Mouse (Mus musculus) stomach, postnatal 0 days (tissue): ENCODE results near the gene Otoa. TPM values are rescaled to one million over a fixed set of nuclear protein-coding genes. Genes with fewer than 3 reads are reported as not detected.
A peak's percentile ranks its signal among the peaks of the same experiment; 100 is the strongest.

Experiments
- ATAC-seq: fragments of 200-750 bp; cut with Nextera tagmentation; 2 replicates; pipeline ENCODE4 v1.8.0; 2017; ENCODE audit not compliant: low FRiP score, low TSS enrichment
- DNase-seq: peaks from one replicate; pipeline ENCODE4 v3.0.0-alpha.2; 2016; ENCODE audit warnings: low spot score
- H3K27ac ChIP-seq: fragments of 300-500 bp; sonication (generic); replicated peaks from 2 replicates; pipeline ENCODE4 v1.5.1; 2014; ENCODE audit warnings: mild to moderate bottlenecking, control low read depth
- H3K27me3 ChIP-seq: fragments of 300-500 bp; sonication (generic); 2 replicates; pipeline ENCODE4 v1.6.1; 2014; ENCODE audit warnings: low read length; ENCODE audit not compliant: control insufficient read depth, insufficient read depth
- H3K36me3 ChIP-seq: fragments of 300-500 bp; sonication (generic); 2 replicates; pipeline ENCODE4 v1.6.1; 2014; ENCODE audit warnings: low read length, mixed read lengths; ENCODE audit not compliant: control insufficient read depth, insufficient read depth
- H3K4me1 ChIP-seq: fragments of 300-500 bp; sonication (generic); replicated peaks from 2 replicates; pipeline ENCODE4 v1.6.1; 2014; ENCODE audit warnings: antibody characterized with exemption; ENCODE audit not compliant: control insufficient read depth, insufficient read depth
- H3K4me2 ChIP-seq: fragments of 300-500 bp; sonication (generic); replicated peaks from 2 replicates; pipeline ENCODE4 v1.6.1; 2014; ENCODE audit warnings: low read depth, mild to moderate bottlenecking, control low read depth, moderate library complexity
- H3K4me3 ChIP-seq: fragments of 300-500 bp; sonication (generic); 2 replicates; pipeline ENCODE4 v1.5.1; 2014; ENCODE audit warnings: low read depth, low read length, control low read depth
- H3K9ac ChIP-seq: fragments of 300-500 bp; sonication (generic); 2 replicates; pipeline ENCODE4 v1.6.1; 2014; ENCODE audit warnings: mild to moderate bottlenecking, low read length, control low read depth, mixed read lengths
- H3K9me3 ChIP-seq: fragments of 300-500 bp; sonication (generic); 2 replicates; pipeline ENCODE4 v1.6.1; 2016; ENCODE audit warnings: low read length; ENCODE audit not compliant: control insufficient read depth
- CTCF ChIP-seq: IDR thresholded peaks from 2 replicates; pipeline ENCODE4 v1.5.1; 2016; ENCODE audit warnings: antibody characterized with exemption, low read depth, mild to moderate bottlenecking, moderate library complexity
- EP300 ChIP-seq: optimal IDR thresholded peaks from 2 replicates; pipeline ENCODE3; 2016; ENCODE audit warnings: antibody characterized with exemption
- WGBS: fragments of 180-500 bp; shearing (Covaris S2); extraction: QIAGEN DNeasy Blood & Tissue Kit; methylation state at CpG from one replicate; pipeline ENCODE4 v1.1.7; 2014; 5-methylcytosine and 5-hydroxymethylcytosine counted together
- polyA plus RNA-seq: library from polyadenylated mRNA; unstranded; fragments of >200 nt; fragmentation: Nextera tagmentation; extraction: Ambion mirVana; gene quantifications from 2 replicates; pipeline ENCODE4 v1.2.1, GENCODE M21; 2015

Gene Otoa
- polyA plus RNA-seq, 1 experiment from 2014 or later = 0.11 TPM

- H3K9ac ChIP-seq = no peak overlapping the region
- H3K27me3 ChIP-seq = no peaks in the 10 kb centered on the region
- H3K4me2 ChIP-seq = no peak overlapping the region
- no peaks in the 10 kb centered on the region for H3K4me1 ChIP-seq
- H3K36me3 ChIP-seq = no peaks in the 10 kb centered on the region
- ATAC-seq (0 out of 2 replicates have a peak, but pooled peaks have one; percentile 42), DNase-seq (no peak)
- no peak overlapping the region for H3K27ac ChIP-seq
- no peaks in the 10 kb centered on the region for H3K9me3 ChIP-seq
- TF ChIP-seq EP300 = no peak
- WGBS = 8% methylated on average over 3 of the region's 3 CpGs
- H3K4me3 ChIP-seq = no peak overlapping the region
Observed at GRCm38 (mm10) chr7:121111321-121111720, 29.9 kb downstream of the Otoa start.

GRCm38 (mm10) chr7:121111762-121112161 lies 30.3 kb downstream of the Otoa start:
- Histone ChIP-seq H3K4me1 (no peaks in the 10 kb centered on the region), H3K36me3 (no peaks in the 10 kb centered on the region), H3K9me3 (no peaks in the 10 kb centered on the region), H3K4me3 (no peak overlapping the region), H3K27me3 (no peaks in the 10 kb centered on the region), H3K4me2 (no peak overlapping the region), H3K27ac (no peak overlapping the region), H3K9ac (no peak overlapping the region)
- no peak for TF ChIP-seq CTCF
- TF ChIP-seq EP300 = no peak
- DNase-seq = no peak
- 46% methylated on average over 3 of the region's 3 CpGs for WGBS
- no peak for ATAC-seq

- H3K4me3 ChIP-seq = no peak overlapping the region
- WGBS = 11% methylated on average over 10 of the region's 10 CpGs
- ATAC-seq (peak; percentile 89), DNase-seq (peak; percentile 84)
- H3K4me1 ChIP-seq = no peaks in the 10 kb centered on the region
- no peak overlapping the region for H3K4me2 ChIP-seq
- no peak overlapping the region for H3K27ac ChIP-seq
- H3K36me3 ChIP-seq = no peaks in the 10 kb centered on the region
- H3K9ac ChIP-seq = no peak overlapping the region
- H3K9me3 ChIP-seq = no peaks in the 10 kb centered on the region
- H3K27me3 ChIP-seq = no peaks in the 10 kb centered on the region
- TF ChIP-seq EP300 (no peak), CTCF (peak; percentile 96)
Observed at GRCm38 (mm10) chr7:121120143-121120818, 38.8 kb downstream of the Otoa start.

- H3K4me1 ChIP-seq = no peaks in the 10 kb centered on the region
- no peak overlapping the region for H3K4me3 ChIP-seq
- no peaks in the 10 kb centered on the region for H3K36me3 ChIP-seq
- H3K27me3 ChIP-seq = no peaks in the 10 kb centered on the region
- WGBS = 93% methylated on average over 2 of the region's 2 CpGs
- H3K9me3 ChIP-seq = no peaks in the 10 kb centered on the region
- H3K9ac ChIP-seq = no peak overlapping the region
- TF ChIP-seq CTCF = no peak
- no peak for TF ChIP-seq EP300
- no peak for DNase-seq
- no peak for ATAC-seq
- no peak overlapping the region for H3K27ac ChIP-seq
- no peak overlapping the region for H3K4me2 ChIP-seq
Observed at GRCm38 (mm10) chr7:121130837-121131236, 49.4 kb downstream of the Otoa start.

- no peak overlapping the region for H3K4me2 ChIP-seq
- ATAC-seq (no peak), DNase-seq (no peak)
- H3K4me1 ChIP-seq = no peaks in the 10 kb centered on the region
- no peaks in the 10 kb centered on the region for H3K9me3 ChIP-seq
- H3K9ac ChIP-seq = no peak overlapping the region
- TF ChIP-seq EP300 (no peak), CTCF (no peak)
- WGBS = 58% methylated on average over 5 of the region's 5 CpGs
- no peak overlapping the region for H3K4me3 ChIP-seq
- H3K27me3 ChIP-seq = no peaks in the 10 kb centered on the region
- H3K36me3 ChIP-seq = no peaks in the 10 kb centered on the region
- H3K27ac ChIP-seq = no peak overlapping the region
Observed at GRCm38 (mm10) chr7:121141274-121141673, 59.8 kb downstream of the Otoa start.

- Histone ChIP-seq H3K36me3 (no peaks in the 10 kb centered on the region), H3K27me3 (no peaks in the 10 kb centered on the region), H3K4me1 (no peaks in the 10 kb centered on the region), H3K4me3 (no peak overlapping the region), H3K27ac (no peak overlapping the region), H3K9me3 (no peaks in the 10 kb centered on the region), H3K9ac (no peak overlapping the region), H3K4me2 (no peak overlapping the region)
- ATAC-seq (no peak), DNase-seq (no peak)
- 67% methylated on average over 5 of the region's 5 CpGs for WGBS
- no peak for TF ChIP-seq CTCF
- no peak for TF ChIP-seq EP300
Observed at GRCm38 (mm10) chr7:121150662-121151061, 69.2 kb downstream of the Otoa start.
